25 mouse cellular contexts compared by ENCODE assay signal in the genomic region with DNA sequence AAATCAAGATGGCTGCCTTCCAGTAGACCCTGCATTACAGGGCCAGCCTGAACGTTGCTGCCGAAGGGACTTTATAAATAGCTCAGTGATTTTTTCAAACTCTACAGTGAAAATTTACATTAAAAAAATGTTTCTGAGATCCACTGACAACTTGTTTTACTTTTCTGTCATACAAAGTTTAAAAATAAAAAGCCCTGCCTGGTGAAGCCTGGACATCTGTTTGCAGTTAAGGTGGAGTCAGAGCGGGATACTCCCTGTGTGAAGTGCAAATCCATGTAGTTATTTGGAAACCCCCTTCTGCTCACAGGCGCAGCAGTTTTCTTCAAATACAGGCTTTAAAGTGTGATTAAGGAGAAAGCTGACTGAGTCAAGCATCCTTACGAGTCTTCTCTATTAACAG. TPM values are rescaled to one million over a fixed set of nuclear protein-coding genes. Genes with fewer than 3 reads are reported as not detected.
A peak's percentile ranks its signal among the peaks of the same experiment; 100 is the strongest.
DNase-seq lines count a peak whose midpoint lies in the region; ATAC-seq and TF ChIP-seq lines count a peak whose summit lies in the region.
"Had no signal": no experiment of that assay in that cellular context is flagged by ENCODE, and none has a peak within 500 bp of the region (broad histone marks: within the 10 kb centered on the region; RNA-seq: fewer than 3 reads in every experiment).

No protein-coding gene starts in this region.

- H3K4me3 ChIP-seq in embryonic facial prominence, embryonic 11.5 days (ENCODE audit: low read depth, low read length), result no peak overlapping the region
- no peak overlapping the region for H3K4me3 ChIP-seq in embryonic facial prominence, embryonic 10.5 days
- H3K4me3 ChIP-seq in lung, embryonic 14.5 days (ENCODE audit: low read depth, low read length), result no peak overlapping the region
- H3K4me3 ChIP-seq in lung, postnatal 0 days (ENCODE audit: low read depth, low read length), result no peak overlapping the region
- no peak overlapping the region for H3K4me3 ChIP-seq in embryonic facial prominence, embryonic 14.5 days (ENCODE audit: low read depth, low read length)
- H3K4me3 ChIP-seq: embryonic facial prominence, embryonic 15.5 days; erythroblast, embryonic 14.5 days; forebrain, embryonic 10.5 days; heart, embryonic 13.5 days; hindbrain, embryonic 12.5 days had no signal

- no peak overlapping the region for H3K4me2 ChIP-seq in embryonic facial prominence, embryonic 11.5 days (ENCODE audit: low read depth, low read length)
- no peak overlapping the region for H3K4me2 ChIP-seq in lung, embryonic 14.5 days
- no peak overlapping the region for H3K4me2 ChIP-seq in lung, postnatal 0 days (replicated peaks; ENCODE audit: low read depth, low read length)
- peak overlapping the region; percentile 7; the same call in 1 of the 2 replicates for H3K4me2 ChIP-seq in embryonic facial prominence, embryonic 14.5 days (ENCODE audit: low read depth, low read length)
- H3K4me2 ChIP-seq: embryonic facial prominence, embryonic 15.5 days; heart, embryonic 13.5 days; hindbrain, embryonic 12.5 days had no signal

- no peaks in the 10 kb centered on the region for H3K36me3 ChIP-seq in embryonic facial prominence, embryonic 11.5 days (replicated peaks; ENCODE audit: control insufficient read depth, insufficient read depth, low read depth, low read length)
- H3K36me3 ChIP-seq in embryonic facial prominence, embryonic 10.5 days (replicated peaks), result no peaks in the 10 kb centered on the region
- no peaks in the 10 kb centered on the region for H3K36me3 ChIP-seq in lung, embryonic 14.5 days (ENCODE audit: insufficient read depth)
- H3K36me3 ChIP-seq in lung, postnatal 0 days (ENCODE audit: insufficient read depth, low read length), result no peaks in the 10 kb centered on the region
- no peaks in the 10 kb centered on the region for H3K36me3 ChIP-seq in embryonic facial prominence, embryonic 14.5 days (ENCODE audit: control insufficient read depth, insufficient read depth, low read length)
- H3K36me3 ChIP-seq: embryonic facial prominence, embryonic 15.5 days; forebrain, embryonic 10.5 days; heart, embryonic 13.5 days; hindbrain, embryonic 12.5 days had no signal

- no peak overlapping the region for H3K9ac ChIP-seq in embryonic facial prominence, embryonic 11.5 days (replicated peaks; ENCODE audit: low read length)
- no peak overlapping the region for H3K9ac ChIP-seq in lung, embryonic 14.5 days
- no peak overlapping the region for H3K9ac ChIP-seq in lung, postnatal 0 days (replicated peaks; ENCODE audit: low read depth)
- H3K9ac ChIP-seq in embryonic facial prominence, embryonic 14.5 days (ENCODE audit: low read depth, low read length), result no peak overlapping the region
- H3K9ac ChIP-seq: embryonic facial prominence, embryonic 15.5 days; heart, embryonic 13.5 days; hindbrain, embryonic 12.5 days had no signal

- no peak overlapping the region for H3K27ac ChIP-seq in embryonic facial prominence, embryonic 11.5 days (replicated peaks; ENCODE audit: low read depth, low read length)
- no peak overlapping the region for H3K27ac ChIP-seq in embryonic facial prominence, embryonic 10.5 days (replicated peaks)
- H3K27ac ChIP-seq in lung, embryonic 14.5 days (ENCODE audit: low read depth), result no peak overlapping the region
- H3K27ac ChIP-seq in lung, postnatal 0 days (ENCODE audit: low read length), result no peak overlapping the region
- H3K27ac ChIP-seq in embryonic facial prominence, embryonic 14.5 days (replicated peaks; ENCODE audit: low read depth, low read length), result no peak overlapping the region; the same call in 1 of the 2 replicates
- H3K27ac ChIP-seq: forebrain, embryonic 10.5 days; heart, embryonic 13.5 days; hindbrain, embryonic 12.5 days had no signal

- 31% methylated on average over 5 of the region's 5 CpGs for WGBS in embryonic facial prominence, embryonic 11.5 days
- 57% methylated on average over 5 of the region's 5 CpGs for WGBS in embryonic facial prominence, embryonic 10.5 days
- WGBS in lung, embryonic 14.5 days, result 37% methylated on average over 5 of the region's 5 CpGs
- WGBS in lung, postnatal 0 days, result 47% methylated on average over 5 of the region's 5 CpGs
- WGBS in embryonic facial prominence, embryonic 14.5 days, result 29% methylated on average over 5 of the region's 5 CpGs

- H3K27me3 ChIP-seq in embryonic facial prominence, embryonic 11.5 days (ENCODE audit: control insufficient read depth, insufficient read depth, low read length), result peaks cover 11% of the 10 kb centered on the region; the same call in 1 of the 2 replicates
- H3K27me3 ChIP-seq in embryonic facial prominence, embryonic 10.5 days (replicated peaks; ENCODE audit: low read depth, poor library complexity, severe bottlenecking), result peaks cover 45% of the 10 kb centered on the region
- H3K27me3 ChIP-seq in lung, embryonic 14.5 days (ENCODE audit: insufficient read depth, low read length), result peaks cover 27% of the 10 kb centered on the region
- peaks cover 6% of the 10 kb centered on the region; the same call in 1 of the 2 replicates for H3K27me3 ChIP-seq in lung, postnatal 0 days (replicated peaks; ENCODE audit: insufficient read depth, low read length)
- peaks cover 24% of the 10 kb centered on the region for H3K27me3 ChIP-seq in embryonic facial prominence, embryonic 14.5 days (replicated peaks; ENCODE audit: control insufficient read depth, insufficient read depth, low read length)
- H3K27me3 ChIP-seq: CH12.LX had no signal

- TF ChIP-seq EP300 in lung, postnatal 0 days (IDR thresholded peaks at IDR 0.05), result no peak

- DNase-seq in embryonic facial prominence, embryonic 11.5 days (ENCODE audit: low spot score), result peak; percentile 76
- no peak for DNase-seq in embryonic facial prominence, embryonic 10.5 days (ENCODE audit: low spot score)
- DNase-seq in lung, embryonic 14.5 days, result peak; percentile 50
- DNase-seq in lung, postnatal 0 days (ENCODE audit: low spot score), result no peak
- peak; percentile 72 for DNase-seq in embryonic facial prominence, embryonic 14.5 days (ENCODE audit: low spot score)
- peak; percentile 32 for DNase-seq in mesoderm, embryonic 11.5 days (ENCODE audit: low read depth, low spot score)
- DNase-seq in cerebellum, postnatal 4 days (ENCODE audit: low spot score in 2 of 2), result no peak
- DNase-seq in cerebellum, adult 9-10 months, result no peak
- DNase-seq: adrenal gland, postnatal 14 days; cerebellum, adult 2 months; cerebellum, postnatal 14 days; gastrocnemius, postnatal 36 days; heart, adult 11 months; heart, postnatal 36 days had no signal

- ATAC-seq in embryonic facial prominence, embryonic 11.5 days (replicated peaks; ENCODE audit: insufficient number of reproducible peaks, low FRiP score, low TSS enrichment, low read depth), result no peak; the same call in 1 of the 2 replicates
- no peak for ATAC-seq in lung, embryonic 14.5 days (ENCODE audit: insufficient read depth)
- ATAC-seq in lung, postnatal 0 days, result no peak
- no peak for ATAC-seq in embryonic facial prominence, embryonic 14.5 days (ENCODE audit: low read depth)
- ATAC-seq: activated CD4-positive, CD25-positive, alpha-beta regulatory T cell, adult 4 months; forebrain, embryonic 14.5 days; hindbrain, embryonic 16.5 days; inflammation-experienced regulatory T-cells, adult 6 months; Patski had no signal

- TF ChIP-seq CTCF in lung, embryonic 14.5 days (IDR thresholded peaks at IDR 0.05; ENCODE audit: low read depth), result no peak
- no peak for TF ChIP-seq CTCF in lung, postnatal 0 days (IDR thresholded peaks at IDR 0.05)

- H3K4me1 ChIP-seq in embryonic facial prominence, embryonic 11.5 days (ENCODE audit: control insufficient read depth, insufficient read depth, low read length), result no peaks in the 10 kb centered on the region
- H3K4me1 ChIP-seq in embryonic facial prominence, embryonic 10.5 days, result peaks cover 26% of the 10 kb centered on the region
- no peaks in the 10 kb centered on the region for H3K4me1 ChIP-seq in lung, embryonic 14.5 days (ENCODE audit: insufficient read depth)
- H3K4me1 ChIP-seq in lung, postnatal 0 days (ENCODE audit: insufficient read depth, low read depth, low read length), result 0 out of 2 replicates have a peak, but pooled peaks cover 3% of the 10 kb centered on the region
- peaks cover 13% of the 10 kb centered on the region; the same call in 1 of the 2 replicates for H3K4me1 ChIP-seq in embryonic facial prominence, embryonic 14.5 days (ENCODE audit: control insufficient read depth, insufficient read depth, low read length)

- H3K9me3 ChIP-seq in embryonic facial prominence, embryonic 11.5 days (replicated peaks; ENCODE audit: control insufficient read depth, low read length), result no peaks in the 10 kb centered on the region
- H3K9me3 ChIP-seq in embryonic facial prominence, embryonic 10.5 days, result no peaks in the 10 kb centered on the region
- no peaks in the 10 kb centered on the region for H3K9me3 ChIP-seq in lung, embryonic 14.5 days (ENCODE audit: low read depth, low read length)
- H3K9me3 ChIP-seq in lung, postnatal 0 days (ENCODE audit: low read length), result no peaks in the 10 kb centered on the region
- H3K9me3 ChIP-seq in embryonic facial prominence, embryonic 14.5 days (ENCODE audit: control insufficient read depth, low read length), result no peaks in the 10 kb centered on the region
- H3K9me3 ChIP-seq: embryonic facial prominence, embryonic 15.5 days; forebrain, embryonic 10.5 days; heart, embryonic 13.5 days; hindbrain, embryonic 12.5 days had no signal

RNA-seq across cellular contexts. Expression of a gene that starts 2.6 kb away (rescaled TPM):
- polyA plus RNA-seq in embryonic facial prominence, embryonic 11.5 days (2014; fragmentation: Nextera tagmentation; extraction: Ambion mirVana), result 2.8 and 3.2 TPM in 2 replicates
- polyA plus RNA-seq in embryonic facial prominence, embryonic 10.5 days (2016; fragmentation: Nextera tagmentation; extraction: Ambion mirVana), result 1.3 and 2.1 TPM in 2 replicates
- polyA plus RNA-seq in lung, embryonic 14.5 days (2014; fragmentation: Nextera tagmentation; extraction: Ambion mirVana), result 1.8 TPM in 2 replicates
- polyA plus RNA-seq in lung, postnatal 0 days (2015; fragmentation: Nextera tagmentation; extraction: Ambion mirVana), result 0.60 and 0.70 TPM in 2 replicates
- polyA plus RNA-seq in embryonic facial prominence, embryonic 14.5 days (2014; fragmentation: Nextera tagmentation; extraction: Ambion mirVana), result 4.3 and 4.4 TPM in 2 replicates
- polyA plus RNA-seq: inflammation-experienced regulatory T-cells, adult 6 months; Patski had no signal

Comparison
In these comparisons a context has a peak if more than half of its experiments do, and no peak if none do; other contexts are left out.
1. DNase-seq: peak in embryonic facial prominence, embryonic 11.5 days (single experiment), lung, embryonic 14.5 days (single experiment), embryonic facial prominence, embryonic 14.5 days (single experiment) and mesoderm, embryonic 11.5 days (single experiment); none in embryonic facial prominence, embryonic 10.5 days (single experiment), lung, postnatal 0 days (single experiment), cerebellum, postnatal 4 days (0 of 2) and cerebellum, adult 9-10 months (single experiment).